Mouse (Mus musculus) stomach, postnatal 0 days (tissue): ENCODE measurements at regions not wholly inside any gene's neighbourhood (a gene's known extent, or its start where the extent isn't known, plus 50 kb on each side); places are given as distances from the start of the nearest gene placed in this dataset.

Experiments
- CTCF ChIP-seq: IDR thresholded peaks from 2 replicates; pipeline ENCODE4 v1.5.1; 2016; ENCODE audit warnings: antibody characterized with exemption, low read depth, mild to moderate bottlenecking, moderate library complexity
- EP300 ChIP-seq: optimal IDR thresholded peaks from 2 replicates; pipeline ENCODE3; 2016; ENCODE audit warnings: antibody characterized with exemption

- TF ChIP-seq CTCF, result no peak
- TF ChIP-seq EP300, result no peak
Observed at GRCm38 (mm10) chr11:63410921-63411320, 282.1 kb downstream of the Pmp22 start.
